Mouse (Mus musculus): Measurements from ENCODE around the gene Dok4.
A peak's percentile ranks its signal among the peaks of the same experiment; 100 is the strongest.

Gene Dok4

GRCm38 (mm10) chr8:94876197-94876730 lies at the start of gene Dok4:
Gene Dok4, minus strand, starts transcription at chr8:94876330.
- peak; percentile 91 for DNase-seq

- peak; percentile 27 for DNase-seq
Observed at GRCm38 (mm10) chr8:94923405-94923804, 47.3 kb upstream of the Dok4 start, which contains the start of gene Adgrg5. Gene Adgrg5, plus strand, starts transcription at chr8:94923694.

GRCm38 (mm10) chr8:94922602-94923001 lies 46.5 kb upstream of the Dok4 start:
- peak; percentile 17 for DNase-seq

- DNase-seq, result no peak
Observed at GRCm38 (mm10) chr8:94922176-94922575, 46.0 kb upstream of the Dok4 start.

GRCm38 (mm10) chr8:94919256-94919655 lies 43.1 kb upstream of the Dok4 start:
- DNase-seq, result peak; percentile 51

GRCm38 (mm10) chr8:94917851-94918495 lies 41.8 kb upstream of the Dok4 start, which contains the start of gene Ccdc102a:
Gene Ccdc102a, minus strand, starts transcription at chr8:94918098.
- peak; percentile 38 for DNase-seq

GRCm38 (mm10) chr8:94917352-94917751 lies 41.2 kb upstream of the Dok4 start:
- DNase-seq, result peak; percentile 88

- DNase-seq, result no peak
Observed at GRCm38 (mm10) chr8:94916960-94917324, 40.8 kb upstream of the Dok4 start.

- DNase-seq, result no peak
Observed at GRCm38 (mm10) chr8:94916311-94916959, 40.3 kb upstream of the Dok4 start.

- DNase-seq, result no peak
Observed at GRCm38 (mm10) chr8:94914701-94915101, 38.6 kb upstream of the Dok4 start.

- no peak for DNase-seq
Observed at GRCm38 (mm10) chr8:94914256-94914655, 38.1 kb upstream of the Dok4 start.

- peak; percentile 38 for DNase-seq
Observed at GRCm38 (mm10) chr8:94913061-94913660, 37.0 kb upstream of the Dok4 start.

GRCm38 (mm10) chr8:94908847-94909246 lies 32.7 kb upstream of the Dok4 start:
- peak; percentile 79 for DNase-seq

- no peak for DNase-seq
Observed at GRCm38 (mm10) chr8:94907591-94908300, 31.6 kb upstream of the Dok4 start.

- no peak for DNase-seq
Observed at GRCm38 (mm10) chr8:94904450-94905175, 28.5 kb upstream of the Dok4 start.

GRCm38 (mm10) chr8:94903709-94904108 lies 27.6 kb upstream of the Dok4 start:
- DNase-seq, result no peak

- DNase-seq, result no peak
Observed at GRCm38 (mm10) chr8:94901031-94901430, 24.9 kb upstream of the Dok4 start.

- DNase-seq, result no peak
Observed at GRCm38 (mm10) chr8:94900617-94901016, 24.5 kb upstream of the Dok4 start.

GRCm38 (mm10) chr8:94899262-94899661 lies 23.1 kb upstream of the Dok4 start:
- DNase-seq, result no peak

- no peak for DNase-seq
Observed at GRCm38 (mm10) chr8:94892917-94893316, 16.8 kb upstream of the Dok4 start.

- no peak for DNase-seq
Observed at GRCm38 (mm10) chr8:94888383-94889036, 12.4 kb upstream of the Dok4 start.

GRCm38 (mm10) chr8:94880742-94881141 lies 4.6 kb upstream of the Dok4 start:
- no peak for DNase-seq

All from thymus, postnatal 14 days (tissue).